Mouse (Mus musculus): ENCODE data around the gene Txnrd3.
A peak's percentile ranks its signal among the peaks of the same experiment; 100 is the strongest.

Txnrd3 gene

DNA sequence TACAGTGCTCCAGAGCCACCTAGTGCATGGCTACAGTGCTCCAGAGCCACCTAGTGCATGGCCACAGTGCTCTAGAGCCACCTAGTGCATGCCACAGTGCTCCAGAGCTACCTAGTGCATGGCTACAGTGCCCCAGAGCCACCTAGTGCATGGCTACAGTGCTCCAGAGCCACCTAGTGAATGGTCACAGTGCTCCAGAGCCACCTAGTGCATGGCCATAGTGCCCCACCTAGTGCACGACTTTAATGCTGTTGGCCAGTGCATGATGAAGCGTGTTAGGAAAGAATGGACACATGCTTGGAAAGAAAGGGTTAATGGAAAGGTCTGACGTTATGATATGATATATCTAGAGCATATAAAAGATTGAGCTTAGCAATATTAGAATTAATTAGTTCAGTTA, 14.6 kb downstream of the Txnrd3 start:
- no peak for DNase-seq

DNA sequence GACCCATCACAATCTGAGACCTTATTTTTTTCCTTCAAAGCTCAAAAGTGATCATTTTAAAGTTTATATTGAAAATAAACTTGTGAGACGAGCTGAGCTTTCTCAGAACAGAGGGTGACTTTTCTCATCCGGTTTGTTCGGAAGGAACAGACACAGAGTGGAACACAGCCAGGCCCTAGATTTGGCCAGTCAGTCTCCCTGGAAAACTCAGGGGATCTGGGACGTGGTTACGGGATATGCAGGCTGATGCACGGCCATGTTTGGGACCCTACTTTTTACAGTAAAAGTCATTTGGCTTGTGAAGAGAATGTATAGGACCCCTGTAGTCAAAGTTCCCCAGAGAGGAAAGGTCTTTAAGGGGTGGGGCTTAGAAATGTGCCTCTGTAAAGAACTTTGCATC, 15.1 kb downstream of the Txnrd3 start:
- no peak for DNase-seq

DNA sequence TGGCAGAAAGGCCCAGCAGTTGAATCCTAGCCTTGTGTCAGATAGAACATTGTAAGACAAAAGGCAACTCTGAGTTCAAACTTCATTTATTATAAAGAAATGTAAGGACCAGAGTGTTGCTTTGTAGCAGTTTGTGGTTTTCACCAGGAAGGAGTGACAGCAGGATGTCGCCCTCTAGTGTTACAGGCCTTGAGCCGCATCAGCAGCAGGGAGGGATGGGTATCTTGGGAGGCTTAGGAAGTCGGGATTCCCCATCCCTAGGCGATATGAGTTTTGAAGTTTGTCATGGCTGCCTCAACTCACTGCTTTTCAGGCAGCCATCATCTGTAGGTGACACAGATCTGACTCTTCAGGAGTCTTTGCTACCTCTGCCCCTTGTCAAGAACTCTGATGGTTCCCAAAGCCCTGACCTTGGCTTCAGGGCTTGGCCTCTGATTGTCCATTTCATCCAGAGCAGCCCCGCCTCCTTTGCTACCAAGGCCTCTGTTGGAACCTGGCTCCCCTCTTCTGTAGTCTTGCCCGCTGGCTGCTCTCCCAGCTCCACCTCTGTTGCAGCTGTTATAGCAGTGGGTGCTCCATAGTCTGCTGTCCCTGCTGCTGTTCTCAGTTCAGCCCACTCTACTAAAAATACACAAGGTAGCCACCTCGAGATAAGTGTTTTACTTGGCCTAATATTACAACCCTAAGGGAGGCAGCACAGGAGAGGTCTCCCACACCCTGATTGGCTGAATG, 16.1 kb downstream of the Txnrd3 start:
- no peak for DNase-seq

DNA sequence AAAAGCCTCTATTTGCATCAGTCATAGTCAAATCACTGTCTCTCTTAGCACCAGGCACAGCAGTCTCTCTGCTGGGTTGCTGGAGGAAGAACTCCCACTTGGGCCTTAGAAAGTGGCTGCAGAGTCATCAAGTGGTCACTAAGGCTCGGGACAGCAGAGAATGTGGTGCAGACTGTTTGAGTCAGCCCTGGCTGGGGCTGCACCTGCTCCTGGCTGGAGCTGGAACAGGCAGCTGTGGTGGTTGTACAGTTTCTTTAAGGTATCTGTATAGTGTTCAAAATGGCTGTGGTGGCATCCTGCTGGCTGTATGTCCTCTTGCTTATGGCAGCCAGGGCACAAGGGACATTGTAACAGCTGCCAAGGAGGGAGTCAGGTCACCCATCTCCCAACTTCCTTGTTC, 16.7 kb downstream of the Txnrd3 start:
- no peak for DNase-seq

DNA sequence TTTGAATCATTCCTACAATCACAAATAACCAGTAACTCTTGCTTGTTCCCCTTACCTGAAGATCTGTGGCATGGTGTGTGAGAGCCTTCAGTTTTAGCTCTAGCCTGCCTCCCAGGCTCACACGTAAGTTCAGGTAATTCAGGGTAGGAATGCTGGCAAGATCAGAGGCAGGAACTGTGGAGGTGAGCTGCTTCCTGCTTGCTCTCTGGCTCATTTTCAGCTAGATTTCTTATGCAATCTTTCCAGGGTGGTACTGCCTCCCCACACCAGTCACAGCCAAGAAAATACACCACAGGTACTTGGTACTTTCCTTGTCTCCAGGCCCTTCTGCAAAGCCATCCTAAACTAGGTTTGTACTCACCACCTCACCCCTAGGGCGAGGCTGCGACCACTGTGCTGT, 18.7 kb downstream of the Txnrd3 start:
- DNase-seq, result no peak

DNA sequence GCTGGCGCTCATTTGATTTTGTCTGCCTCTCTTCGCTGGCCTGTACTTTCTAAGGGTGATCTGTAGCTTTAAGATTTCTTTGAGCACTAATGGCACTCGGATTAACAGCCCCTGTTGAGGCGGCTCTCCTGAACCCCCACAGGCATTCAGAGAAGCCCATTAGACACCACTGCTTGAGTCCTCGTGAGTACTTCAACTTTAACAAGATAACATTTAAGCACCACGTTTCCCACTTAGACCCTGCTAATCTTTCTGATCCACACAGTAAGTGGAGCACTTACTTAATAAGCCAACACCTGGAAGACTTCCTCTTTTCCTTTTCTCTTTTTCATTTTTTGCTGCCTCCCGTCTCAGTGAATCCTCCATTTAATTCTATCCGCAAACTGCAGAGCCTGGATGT, 21.4 kb downstream of the Txnrd3 start:
- no peak for DNase-seq

DNA sequence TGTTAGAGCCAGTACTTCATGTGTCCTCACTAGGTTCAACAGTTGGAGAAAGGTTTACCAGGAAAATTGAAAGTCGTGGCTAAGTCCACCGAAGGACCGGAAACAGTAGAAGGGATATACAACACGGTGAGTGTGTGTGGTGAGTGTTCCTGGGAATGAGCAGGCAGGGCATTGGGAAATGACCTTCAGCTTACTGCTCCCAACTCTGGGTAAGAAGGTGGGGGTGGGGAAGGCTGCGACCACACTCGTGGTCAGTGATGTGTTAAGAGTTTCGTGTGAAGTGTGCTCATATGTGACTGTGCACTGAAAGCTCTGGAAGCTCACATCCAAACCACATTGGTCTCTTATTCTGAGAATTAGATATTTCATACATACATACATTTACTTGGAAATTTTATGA, 21.9 kb downstream of the Txnrd3 start:
- DNase-seq, result no peak

DNA sequence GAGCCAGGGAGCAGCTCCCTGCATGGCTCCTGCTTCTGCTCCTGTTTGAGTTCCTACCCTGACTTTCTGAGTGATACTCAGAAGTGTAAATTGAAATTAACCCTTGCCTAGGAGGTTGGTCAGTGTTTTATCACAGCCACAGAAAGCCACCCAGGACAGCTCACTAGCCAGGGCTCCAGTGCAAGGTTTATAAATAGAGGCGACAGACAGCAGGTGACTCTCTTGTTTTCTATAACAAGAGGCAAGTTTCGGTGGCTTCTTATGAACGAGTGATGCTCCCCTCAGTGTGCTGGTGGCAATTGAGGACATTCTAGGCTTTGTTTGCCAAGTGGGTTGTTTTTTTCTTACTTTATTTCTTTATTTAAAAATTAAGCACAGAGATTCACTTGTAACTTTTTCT, 23.2 kb downstream of the Txnrd3 start:
- DNase-seq, result no peak

DNA sequence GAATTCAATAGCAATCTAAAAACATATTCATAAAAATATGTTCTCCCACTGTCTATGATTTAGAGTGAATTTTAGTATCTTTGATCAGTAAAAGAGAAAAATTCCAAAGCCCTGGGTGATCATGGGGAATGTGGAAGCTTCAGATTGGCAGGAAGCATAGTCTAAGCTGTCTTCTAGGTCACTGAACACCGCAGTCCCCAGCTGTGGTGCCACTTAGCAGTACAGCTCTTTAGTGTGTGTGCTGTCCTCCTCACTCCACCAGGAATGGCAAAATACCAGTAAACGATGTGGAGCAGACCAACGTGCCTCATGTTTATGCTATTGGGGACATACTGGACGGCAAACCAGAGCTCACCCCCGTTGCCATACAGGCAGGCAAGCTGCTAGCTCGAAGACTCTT, 25.8 kb downstream of the Txnrd3 start:
- DNase-seq, result no peak

DNA sequence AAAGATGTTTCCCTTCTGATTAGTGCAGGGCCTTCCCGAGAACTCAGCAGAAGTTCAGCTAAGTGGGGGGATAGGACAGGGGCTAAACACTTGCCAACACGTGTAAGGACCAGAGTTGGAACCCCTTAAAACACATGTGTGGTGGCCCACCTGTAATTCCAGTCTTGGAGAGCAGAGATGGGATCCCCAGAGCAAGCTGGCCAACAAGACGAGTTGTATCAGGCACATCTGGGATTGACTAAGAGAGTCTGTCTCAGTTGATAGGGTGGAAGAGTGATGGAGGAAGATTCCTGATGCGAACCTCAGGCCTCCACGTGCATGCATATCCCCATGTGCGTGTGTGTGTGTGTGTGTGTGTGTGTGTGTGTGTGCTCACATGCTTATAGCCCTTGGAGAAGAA, 27.6 kb downstream of the Txnrd3 start:
- no peak for DNase-seq

DNA sequence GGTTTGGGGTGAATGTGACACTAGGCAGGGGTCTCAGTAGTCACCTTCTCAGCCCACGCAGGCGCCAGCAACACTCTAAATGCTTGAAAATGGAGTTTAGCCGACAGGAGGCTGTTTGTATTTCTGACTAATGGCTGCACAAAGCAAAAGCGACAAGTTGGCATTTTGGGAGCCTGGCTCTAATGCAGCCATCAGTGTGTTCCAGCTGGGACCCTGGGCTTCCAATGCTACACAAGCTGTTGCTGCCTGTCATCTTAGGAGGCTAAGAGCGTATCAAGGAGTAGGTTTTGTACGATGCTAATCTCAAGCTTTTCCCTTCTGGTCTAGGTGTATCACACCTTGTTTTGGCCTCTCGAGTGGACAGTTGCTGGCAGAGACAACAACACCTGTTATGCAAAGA, 28.9 kb downstream of the Txnrd3 start:
- DNase-seq, result no peak

DNA sequence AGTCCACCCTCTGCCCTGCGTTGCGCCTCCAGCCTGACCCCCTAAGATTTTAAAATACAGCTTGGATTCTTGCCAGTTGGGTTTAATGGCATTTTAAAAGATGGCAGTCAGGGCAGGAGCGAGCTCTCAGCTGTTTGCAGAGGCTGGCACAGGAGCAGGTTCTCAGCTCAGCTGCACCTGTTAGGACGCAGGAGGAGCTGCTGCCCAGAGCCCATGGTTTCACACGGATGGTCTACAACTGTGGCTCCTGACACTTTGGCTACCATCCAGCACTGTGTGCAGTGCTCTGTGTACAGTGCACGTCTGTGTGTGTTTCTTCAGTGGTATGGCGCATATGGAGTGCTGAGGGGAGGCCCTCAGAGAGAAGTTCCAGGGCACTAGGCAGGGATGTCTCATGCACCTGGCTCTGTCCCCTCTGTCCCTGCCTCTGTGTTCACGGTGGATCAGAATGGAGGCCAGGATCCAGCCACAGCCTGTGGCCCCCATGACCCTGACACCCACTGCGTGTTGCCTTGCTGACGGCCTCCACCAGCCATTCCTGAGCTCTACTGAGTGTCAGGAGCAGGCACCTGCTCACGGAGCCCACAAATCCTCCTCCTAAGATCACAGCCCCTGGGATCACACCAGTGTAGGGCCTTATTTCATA, 29.5 kb downstream of the Txnrd3 start:
- DNase-seq, result no peak

DNA sequence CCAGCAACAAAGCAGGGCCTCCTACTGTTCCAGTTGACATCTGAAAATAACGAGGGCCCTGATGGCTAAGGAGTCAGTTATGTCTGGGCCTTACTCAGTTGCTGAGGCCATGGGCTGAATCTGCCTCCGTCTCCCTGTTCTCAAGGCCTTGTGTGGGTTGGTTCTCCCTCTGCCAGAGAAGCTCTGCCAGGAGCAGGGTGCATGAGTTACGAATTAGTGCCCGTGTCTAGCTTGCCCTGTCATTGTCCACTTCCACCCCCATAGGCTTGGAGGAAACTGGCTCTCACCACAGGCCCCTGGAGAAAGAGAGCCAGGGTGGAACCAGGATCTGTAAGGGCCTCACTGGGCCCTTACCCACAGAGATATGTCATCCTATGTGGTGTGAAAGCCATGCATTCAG, 34.7 kb downstream of the Txnrd3 start:
- no peak for DNase-seq

DNA sequence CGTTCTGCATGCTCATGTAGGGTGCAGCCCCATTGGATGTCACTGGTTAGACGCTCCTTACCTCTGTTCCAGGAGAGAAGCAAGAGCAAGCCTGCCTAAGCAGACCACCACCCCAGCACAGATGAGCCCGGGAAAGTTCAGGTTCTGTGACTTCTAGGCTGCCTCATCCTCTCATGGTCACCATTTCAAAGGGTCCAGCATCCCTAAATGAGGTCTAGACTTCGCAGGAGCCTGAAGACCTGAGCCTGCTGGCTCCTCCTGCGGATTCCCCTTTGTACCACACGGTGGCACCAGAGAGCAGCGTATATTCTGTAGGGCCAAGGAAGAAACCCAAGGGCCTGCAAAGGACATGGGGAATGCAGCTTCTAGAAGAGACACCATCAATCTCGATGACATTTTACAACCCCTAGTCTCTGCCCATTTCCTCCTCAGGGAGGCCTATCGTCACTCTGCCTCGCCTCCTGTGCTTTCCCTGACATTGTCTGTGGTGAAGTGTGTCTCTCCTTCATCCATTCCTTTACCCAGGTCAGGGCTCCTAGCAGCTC, 35.6 kb downstream of the Txnrd3 start:
- DNase-seq, result peak; percentile 61

DNA sequence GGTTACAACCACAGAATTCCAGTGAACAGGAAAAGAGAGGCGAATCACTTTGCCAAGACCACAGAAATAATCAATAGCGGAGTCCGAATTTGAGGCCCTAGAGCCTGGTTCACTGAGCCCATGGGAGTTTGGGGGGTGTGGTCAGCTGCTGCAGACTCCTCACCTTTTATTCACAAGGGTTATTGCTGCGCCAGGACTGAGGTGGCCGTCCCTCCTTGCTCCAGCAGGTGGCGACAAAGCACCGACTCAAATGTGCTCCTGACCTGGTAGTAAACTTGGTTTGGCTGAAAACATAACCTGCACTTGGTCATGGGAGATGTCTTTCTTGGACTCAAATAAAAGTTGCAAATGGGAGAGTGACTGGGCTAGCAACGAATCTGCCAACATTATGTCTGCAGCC, 36.4 kb downstream of the Txnrd3 start:
- DNase-seq, result peak; percentile 62

DNA sequence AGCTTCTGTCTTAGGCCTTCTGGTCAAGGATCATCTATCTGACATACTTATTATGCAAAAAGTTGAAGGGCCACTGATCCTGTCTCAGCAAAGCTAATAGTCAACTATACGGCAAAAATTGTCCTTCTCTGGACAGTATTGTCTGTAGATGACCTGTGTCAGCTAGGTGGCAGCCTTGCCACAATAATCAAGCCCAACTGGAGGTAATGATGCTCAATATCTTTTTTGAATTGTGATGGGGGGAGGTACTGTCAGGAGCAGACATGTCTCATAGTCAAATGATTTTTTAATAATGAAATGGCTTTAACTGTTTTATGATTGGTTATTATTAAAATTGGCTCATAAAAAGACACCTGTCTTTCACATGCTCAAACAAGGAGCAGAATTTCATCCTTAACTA, 40.4 kb downstream of the Txnrd3 start:
- DNase-seq, result no peak

DNA sequence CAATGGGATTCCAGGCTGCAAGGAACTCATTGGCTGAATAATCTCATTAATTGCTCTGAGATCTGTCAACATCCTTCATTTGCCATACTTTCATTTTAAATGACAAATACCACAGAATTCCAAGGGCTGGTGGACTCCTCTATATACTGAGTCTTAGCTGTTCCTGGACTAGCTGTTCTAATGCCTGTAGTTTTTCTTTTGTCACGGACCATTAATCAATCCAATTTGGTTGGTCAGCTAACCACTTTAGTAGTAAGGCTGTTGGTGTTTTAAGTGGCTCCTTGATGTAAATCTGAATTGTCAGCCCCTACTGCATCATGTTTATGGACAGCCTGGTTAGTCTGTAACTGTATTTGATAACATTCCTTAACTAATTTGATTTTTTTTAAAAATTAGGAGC, 43.3 kb downstream of the Txnrd3 start:
- no peak for DNase-seq

DNA sequence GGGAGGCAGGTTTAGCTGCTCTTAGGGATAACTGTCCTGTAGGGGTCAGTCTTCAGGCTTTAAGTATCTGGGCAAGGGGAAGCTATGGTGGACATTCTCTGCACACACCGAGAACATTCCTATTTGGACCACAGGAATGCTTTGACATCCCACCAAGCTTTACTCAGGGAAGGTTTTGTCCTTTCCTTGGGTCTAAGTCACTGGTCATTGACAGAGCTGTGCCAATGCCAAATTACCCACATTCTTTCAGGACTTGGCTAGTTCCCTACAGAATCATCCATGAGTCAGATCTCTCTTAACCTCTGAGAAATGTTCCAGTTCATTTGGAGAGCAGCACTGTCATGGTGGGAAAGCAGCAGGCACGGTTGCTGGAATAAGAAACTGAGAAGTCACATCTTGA, 62.8 kb downstream of the Txnrd3 start:
- DNase-seq, result no peak

DNA sequence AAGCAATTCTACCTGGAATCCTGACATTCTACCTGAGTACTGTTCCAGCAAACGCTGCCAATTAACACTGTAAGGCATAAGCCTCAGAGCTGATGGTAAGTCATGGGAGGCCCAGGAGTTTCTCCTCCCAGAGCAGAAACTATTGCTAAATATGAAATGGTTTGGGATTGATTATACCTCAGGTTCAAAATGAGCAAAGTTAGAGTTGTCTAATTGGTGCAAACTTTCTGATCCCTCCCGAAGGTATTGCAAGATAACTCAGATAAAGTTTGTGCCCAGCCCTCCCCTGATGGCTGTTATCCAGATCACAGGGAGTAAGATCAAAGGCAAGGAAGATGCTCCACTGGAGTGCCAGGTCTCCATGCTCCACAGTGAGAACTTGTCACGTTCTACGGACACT, 63.5 kb downstream of the Txnrd3 start, which contains the start of gene Vmn1r40:
TSS of gene Vmn1r40 (plus strand) at position 301 of the 400 bp plus-strand sequence.
- no peak for DNase-seq

DNA sequence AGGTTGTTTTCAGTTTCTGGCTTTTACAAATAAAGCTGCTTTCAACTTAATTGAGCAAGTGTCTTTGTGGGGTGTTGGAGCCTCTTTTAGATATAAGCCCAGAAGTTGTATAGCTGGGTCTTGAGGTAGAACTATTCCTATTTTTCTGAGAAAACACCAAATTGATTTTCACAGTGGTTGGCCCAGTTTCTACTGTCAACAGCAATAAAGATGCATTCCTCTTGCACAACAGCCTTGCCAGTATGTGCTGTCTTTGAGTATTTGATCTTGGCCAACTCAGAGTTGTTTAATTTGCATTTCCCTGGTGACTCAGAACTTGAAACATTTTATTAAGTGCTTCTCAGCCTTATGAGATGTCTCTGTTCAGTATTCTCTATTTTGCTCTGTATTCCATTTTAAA, 74.3 kb downstream of the Txnrd3 start:
- DNase-seq, result no peak
